Mouse (Mus musculus): ENCODE measurements around the gene Ch25h.

GRCm38 (mm10) chr19:34483547-34483946 is 8.6 kb upstream of the Ch25h start:
- TF ChIP-seq CTCF (IDR thresholded peaks at IDR 0.05; ENCODE audit: low read depth) = peak; percentile 55
- no peak for TF ChIP-seq EP300 (IDR thresholded peaks at IDR 0.05; ENCODE audit: low read depth)
